Mouse (Mus musculus): Measurements from ENCODE around the gene Pam.

Pam gene

DNA sequence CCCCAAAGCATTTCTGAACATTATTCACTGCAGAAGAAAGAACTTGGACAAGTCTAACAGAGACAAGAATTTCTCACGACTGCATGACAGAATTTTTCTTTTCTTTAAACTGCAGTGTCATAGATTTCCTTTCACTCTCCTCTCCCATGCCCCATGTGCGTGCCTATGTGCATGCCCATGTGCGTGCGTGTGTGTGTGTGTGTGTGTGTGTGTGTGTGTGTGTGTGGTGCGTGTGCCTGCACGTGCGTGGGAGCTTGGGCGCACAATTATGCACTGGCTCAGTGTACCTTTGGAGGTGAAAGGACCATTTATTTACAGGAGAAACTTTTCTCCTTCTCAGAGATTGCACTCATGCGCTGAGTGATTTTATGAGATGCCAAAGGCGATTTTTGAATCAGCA is 179.7 kb downstream of the Pam start:
- no peak for DNase-seq (ENCODE audit: low spot score in 2 of 2)

DNA sequence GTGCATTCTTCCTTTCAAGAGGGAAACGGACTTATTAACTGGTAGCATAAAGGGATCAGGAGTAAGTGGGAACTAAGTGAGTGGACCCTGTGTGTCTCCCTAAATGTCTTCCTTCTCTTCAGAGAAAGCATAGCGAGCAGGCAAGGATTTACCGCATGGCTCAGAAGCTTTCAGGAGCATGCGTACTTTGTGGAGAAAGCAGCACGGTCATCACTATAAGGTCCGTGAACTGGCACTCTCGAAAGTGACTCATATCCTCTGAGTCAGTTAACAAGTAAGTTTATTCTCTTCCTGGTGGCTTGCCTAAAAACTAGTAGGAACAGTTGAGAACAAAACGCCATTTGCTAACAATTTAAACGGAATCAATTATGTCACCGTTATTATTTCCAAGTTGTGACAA is 184.6 kb downstream of the Pam start:
- no peak for DNase-seq (ENCODE audit: low spot score in 2 of 2)

DNA sequence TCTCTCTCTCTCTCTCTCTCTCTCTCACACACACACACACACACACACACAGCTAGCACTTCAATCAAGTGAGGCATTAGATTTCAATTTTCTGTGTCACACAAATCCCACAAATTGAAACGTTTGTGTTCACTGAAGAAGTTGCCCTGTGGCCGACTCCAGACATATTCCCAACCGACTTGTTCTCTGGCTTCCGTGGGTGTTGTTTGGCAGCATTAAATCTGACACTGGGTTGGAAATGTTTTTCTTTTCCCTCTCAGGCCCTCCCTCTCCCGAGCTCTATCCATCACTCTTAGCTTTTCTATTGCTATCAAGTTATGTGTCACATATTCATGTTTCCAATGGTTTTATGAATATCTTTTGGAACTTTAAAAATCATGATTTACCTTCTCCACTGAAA is 185.9 kb downstream of the Pam start:
- DNase-seq (ENCODE audit: low spot score in 2 of 2) = no peak

DNA sequence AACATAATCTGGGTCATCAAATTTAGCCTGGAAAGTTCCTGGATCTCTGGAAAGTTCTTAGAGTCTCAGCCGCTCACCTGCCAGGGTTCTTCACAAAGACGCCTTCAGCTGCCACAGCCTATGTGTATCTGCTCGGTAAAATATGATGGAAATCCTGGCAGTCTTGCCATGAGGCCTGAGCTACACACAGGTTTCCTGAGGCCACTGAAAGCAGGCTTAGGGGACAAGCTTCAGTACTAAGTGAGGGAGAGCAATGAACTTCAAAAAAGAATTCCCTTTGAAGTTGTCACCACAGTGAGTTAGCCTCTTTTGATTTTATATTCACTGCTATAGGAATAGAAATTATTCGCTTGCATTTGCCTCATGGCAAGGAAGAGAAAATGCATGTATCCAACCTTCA is 186.7 kb downstream of the Pam start:
- no peak for DNase-seq (ENCODE audit: low spot score in 2 of 2)

DNA sequence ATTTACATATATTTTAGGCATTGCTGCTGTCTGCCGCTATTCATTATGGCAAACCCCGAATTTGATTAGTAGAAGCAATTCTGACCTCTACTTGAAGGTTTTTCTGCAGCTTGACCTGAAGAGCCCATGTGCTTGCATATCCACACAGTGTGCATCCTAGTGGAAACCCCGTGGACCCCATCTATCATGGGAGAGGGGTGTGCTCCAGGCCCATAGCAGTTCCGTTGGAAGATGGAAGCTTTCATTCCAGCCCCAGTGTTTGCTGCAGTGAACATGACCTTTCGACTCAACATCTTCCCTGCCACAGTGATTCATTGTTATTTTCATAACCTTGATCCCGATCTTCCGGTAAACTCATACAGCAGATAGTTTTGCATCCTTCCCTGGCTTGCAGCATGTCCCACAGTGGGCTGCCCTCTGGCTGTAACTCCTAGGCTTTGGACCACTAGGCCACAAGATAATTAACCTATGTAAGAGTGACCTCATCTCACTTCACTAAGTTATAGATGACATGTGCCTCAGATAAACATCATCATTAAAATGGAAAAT is 191.5 kb downstream of the Pam start:
- no peak for DNase-seq (ENCODE audit: low spot score in 2 of 2)

DNA sequence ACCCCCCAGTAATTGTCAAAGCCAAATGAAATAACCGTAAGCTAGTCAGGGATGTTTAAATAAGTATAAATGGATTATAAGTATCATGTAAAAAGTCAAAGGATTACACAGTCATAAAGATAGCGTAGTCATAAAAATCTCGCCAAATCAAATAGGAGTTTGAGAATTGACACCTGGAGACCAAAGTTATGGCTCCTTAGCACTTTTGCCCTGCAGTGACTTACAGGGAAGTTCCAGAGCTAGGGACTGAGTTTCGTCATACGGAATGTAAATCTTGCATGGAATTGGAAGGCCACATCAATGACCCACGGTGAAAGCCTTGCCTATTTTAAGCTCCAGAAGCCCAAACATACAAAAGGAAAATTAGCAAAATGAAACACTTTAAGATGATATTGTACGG is 192.6 kb downstream of the Pam start:
- DNase-seq (ENCODE audit: low spot score in 2 of 2) = no peak

DNA sequence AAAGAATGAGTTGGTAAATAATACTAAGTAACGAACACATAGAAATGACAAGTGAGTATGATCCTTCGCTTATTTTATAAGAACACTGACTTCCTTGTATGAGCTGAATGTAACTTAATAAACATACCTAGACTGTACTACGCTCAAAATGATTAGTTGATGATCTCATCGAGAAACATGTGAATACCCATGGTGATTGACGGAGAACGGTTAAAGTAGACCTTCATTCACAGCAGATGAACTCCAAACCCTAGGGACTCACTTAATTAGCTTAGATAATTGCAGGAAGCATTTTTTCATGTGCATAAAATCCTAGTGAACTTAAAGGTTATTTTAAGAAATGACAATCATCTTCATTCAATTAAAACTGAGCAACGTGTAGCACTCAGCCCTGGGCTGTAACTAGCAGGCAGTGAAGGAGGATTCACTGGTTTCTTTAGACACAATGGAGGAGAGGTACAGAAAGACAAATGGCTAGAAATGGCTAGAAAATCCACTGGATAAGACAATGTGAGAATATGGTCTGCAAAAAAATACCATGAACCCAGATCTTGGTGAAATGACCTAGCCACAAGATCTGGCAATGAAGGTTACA is 194.8 kb downstream of the Pam start:
- DNase-seq (ENCODE audit: low spot score in 2 of 2) = no peak

DNA sequence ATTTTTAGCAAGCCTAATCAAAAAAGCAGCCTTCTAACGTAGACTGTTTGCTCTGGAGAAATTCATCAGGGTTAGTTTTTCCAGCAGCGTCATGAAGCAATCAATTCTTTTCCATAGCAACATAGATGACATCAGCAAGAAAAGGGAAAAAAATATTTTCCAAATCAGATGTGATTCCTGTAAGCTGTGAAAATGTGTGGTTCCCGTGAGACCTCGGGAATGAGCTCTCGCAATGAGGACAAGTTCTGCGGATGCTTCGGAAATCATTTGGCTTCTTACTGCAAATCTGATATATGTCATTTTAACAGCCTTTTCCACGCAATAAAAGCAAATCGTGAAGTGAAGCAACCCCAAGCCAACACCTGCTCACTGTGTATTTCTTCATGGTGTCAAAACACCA is 207.9 kb downstream of the Pam start:
- DNase-seq (ENCODE audit: low spot score in 2 of 2) = no peak

DNA sequence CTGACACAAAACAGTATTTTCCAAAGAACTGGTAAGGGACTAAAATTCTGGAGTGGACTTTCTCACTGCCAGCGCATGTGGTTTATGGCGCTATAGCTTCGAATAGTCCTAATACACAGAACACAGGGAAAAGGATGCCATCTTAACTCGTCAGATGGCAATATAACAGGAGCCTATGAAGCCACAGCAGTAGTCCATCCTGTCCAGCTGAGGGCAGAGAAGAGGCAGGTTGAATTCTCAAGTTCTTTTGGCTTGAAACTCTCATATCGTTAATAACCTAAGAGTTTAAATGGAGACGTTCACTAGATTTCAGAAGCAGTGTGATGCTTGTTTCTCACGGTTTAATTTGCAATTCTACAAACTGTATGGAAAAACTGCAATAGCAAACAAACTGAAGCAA is 211.9 kb downstream of the Pam start:
- peak in 1 of 2 experiments; percentile 7 for DNase-seq (ENCODE audit: low spot score in 2 of 2)

DNA sequence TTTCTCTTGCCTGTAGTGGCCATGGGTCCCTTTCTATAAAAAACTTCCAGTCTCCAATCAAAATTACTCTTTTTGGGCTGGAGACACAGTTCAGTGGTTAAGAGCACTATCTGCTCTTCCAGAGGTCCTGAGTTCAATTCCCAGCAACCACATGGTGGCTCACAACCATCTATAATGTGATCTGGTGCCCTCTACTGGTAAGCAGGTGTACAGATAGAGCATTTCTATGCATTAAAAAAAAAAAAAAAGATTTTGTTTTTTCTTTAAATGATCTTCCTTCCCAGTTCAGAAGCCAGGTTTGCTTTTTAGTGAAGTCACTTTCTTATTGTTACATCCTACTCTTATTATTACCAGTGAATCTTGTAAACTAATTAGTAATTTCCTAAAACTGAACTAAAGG is 218.4 kb downstream of the Pam start:
- DNase-seq (ENCODE audit: low spot score in 2 of 2) = no peak

DNA sequence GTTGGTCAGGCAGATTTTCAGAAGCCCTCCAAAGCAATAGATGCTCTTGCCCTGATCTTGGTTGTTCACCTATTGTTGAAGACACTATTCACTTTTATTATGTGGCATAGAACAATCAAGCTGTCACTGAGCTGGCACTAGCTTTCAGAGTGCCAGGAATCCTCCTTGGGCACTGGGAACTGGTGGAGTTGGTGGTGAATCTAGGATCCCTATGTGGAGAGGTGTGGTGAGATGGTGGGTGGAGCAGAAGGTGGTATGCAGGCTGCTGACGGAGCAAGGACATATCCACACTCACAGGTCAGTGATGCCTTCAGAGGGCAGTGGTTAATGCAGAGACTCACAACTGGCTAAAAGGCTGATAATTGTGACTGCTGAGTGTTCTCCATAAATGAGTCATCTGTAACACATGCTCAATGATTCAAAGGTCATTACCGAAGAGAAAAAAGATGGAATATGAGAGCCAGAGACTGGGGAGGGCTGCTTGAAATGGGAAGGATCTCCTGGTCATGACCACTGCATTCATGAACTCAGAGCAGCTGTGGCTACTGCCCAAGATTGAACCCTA is 221.9 kb downstream of the Pam start:
- DNase-seq (ENCODE audit: low spot score in 2 of 2) = no peak

DNA sequence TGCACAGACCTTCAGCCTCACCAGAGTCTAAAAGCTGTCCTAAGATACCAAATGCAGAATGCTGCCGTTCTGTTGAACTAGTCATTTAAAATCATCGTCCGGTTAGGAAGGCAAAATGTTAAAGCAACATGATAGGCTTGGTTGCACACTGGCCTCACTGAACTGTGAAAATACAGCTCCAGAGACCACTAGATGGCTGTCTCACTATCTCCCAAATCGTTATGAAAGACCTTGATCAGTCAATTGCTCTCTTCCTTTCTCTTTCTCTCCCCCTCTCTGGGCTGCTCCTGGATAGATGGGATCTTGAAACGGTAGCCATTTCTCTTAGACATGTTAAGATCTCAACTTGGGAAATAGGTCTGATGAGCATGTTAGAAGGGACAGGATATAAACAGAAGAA is 223.0 kb downstream of the Pam start:
- no peak for DNase-seq (ENCODE audit: low spot score in 2 of 2)

DNA sequence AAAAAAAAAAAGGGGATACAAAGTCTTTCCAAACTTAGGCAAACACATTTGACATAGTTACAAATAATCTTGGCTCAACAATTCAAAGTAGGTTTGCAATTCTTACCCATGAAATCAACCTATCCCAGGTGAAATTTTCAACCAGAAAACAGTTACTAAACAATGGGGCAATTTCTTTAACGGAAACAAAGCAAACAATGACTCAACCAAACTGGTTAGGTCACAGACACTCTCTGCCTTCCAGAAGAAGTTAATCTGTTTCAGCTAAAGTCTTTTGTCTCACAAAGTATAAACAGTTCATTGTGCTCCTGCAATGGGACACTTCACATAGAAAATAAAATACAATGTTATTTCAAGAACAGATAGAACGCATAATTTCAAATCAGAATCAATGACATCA is 223.4 kb downstream of the Pam start:
- DNase-seq (ENCODE audit: low spot score in 2 of 2) = no peak

DNA sequence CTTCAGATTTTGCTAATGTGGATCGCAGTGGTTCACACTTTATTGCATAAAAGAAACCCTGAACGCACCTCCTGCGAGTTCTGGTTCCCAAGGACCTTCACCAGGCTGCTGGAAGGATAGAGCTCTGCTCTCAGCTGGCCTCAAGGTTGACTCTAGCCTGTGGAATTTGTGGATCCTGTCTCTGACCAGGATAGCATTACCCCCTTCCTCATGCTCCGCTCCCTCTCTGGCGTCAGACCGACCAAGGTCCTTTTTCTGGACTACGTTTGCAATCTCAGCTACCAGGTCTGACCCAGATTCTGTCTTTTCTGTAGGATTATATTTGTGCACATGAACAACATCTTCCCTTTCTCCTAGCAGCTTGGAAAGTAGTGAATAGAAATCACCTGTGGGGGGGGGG is 231.3 kb downstream of the Pam start:
- DNase-seq (ENCODE audit: low spot score in 2 of 2) = no peak

DNA sequence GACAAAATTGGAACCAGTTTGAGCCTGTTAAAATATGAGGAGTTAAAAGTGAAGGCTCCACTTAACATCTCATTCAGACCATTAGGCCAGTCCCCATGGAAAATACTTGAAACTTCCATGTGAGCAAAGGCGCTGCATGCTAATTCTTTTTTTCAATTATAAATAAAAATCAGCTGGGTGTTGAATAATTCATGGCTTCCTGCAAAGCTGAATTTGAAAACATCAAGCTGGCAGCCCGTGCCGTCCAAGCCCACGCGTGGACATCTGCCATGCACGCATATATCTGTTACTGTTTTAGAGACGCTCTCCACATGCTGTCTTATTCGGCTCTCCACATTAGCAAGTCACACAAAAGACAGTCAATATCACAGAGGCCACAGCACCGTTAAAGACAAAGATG is 232.3 kb downstream of the Pam start:
- DNase-seq (ENCODE audit: low spot score in 2 of 2) = peak; percentile 90 to 95

DNA sequence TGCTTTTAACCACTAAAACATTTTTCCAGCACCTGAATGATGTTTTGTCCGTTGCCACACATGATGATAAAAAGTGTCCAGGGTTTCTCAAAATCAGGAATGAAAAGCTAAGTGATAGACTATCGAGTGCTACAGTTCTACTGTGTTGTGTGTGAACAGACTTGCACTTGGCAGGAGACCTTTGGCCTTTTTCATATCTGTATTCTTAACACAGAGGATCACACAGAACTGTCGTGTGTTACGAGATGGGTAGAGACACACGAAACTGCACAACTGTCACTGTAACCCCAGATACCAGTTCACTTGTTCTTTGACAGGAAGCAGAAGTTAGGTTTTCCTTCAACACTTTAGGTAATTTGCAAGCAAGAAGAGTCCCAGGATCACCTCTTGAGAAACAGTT is 232.7 kb downstream of the Pam start:
- DNase-seq (ENCODE audit: low spot score in 2 of 2) = no peak

DNA sequence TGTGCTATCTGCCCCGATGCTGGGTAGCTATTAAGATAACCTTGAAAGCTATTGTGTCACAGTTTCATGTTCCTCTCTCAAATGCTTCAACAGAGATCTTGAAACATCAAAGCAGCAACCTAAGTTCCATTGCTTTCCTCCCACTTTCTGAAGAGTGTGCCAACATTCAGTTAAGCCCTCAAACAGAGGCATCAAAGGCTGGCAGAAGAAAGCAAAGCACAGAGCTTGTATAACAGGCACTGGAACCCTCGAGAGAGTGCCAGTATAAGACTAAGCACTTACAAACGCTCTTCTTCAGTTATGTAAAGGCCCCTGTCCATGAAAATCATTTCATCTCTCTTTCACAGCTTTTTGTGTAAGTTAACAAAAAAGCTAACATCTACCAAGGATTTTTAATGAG is 241.2 kb downstream of the Pam start:
- no peak for DNase-seq (ENCODE audit: low spot score in 2 of 2)

DNA sequence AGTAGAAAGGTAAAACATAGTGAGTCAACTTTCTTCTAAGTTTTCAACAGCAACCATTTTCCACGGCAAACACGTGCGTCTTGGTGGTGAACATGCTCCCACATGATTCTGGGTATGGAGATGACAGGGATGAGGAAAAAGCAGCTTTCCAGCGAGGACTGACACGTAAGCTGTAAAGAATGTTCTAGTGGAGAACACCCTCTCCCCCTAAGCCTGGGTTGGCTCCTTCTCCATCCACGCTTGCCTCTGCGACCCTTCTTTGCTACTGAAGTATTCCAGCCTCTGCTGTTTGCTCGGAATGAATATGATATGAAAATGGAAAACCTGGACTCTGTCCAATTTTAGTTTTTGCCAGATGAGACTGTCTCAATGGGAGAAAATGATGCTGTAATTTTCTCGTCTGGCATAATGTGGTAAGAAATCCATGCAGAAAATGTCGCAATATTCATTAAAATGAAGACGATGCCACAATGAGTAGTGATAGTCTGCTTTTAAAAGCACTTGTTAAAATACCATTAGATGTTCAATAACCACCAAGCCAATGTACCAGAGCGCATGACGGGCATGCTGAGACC is 243.8 kb downstream of the Pam start:
- DNase-seq (ENCODE audit: low spot score in 2 of 2) = no peak

DNA sequence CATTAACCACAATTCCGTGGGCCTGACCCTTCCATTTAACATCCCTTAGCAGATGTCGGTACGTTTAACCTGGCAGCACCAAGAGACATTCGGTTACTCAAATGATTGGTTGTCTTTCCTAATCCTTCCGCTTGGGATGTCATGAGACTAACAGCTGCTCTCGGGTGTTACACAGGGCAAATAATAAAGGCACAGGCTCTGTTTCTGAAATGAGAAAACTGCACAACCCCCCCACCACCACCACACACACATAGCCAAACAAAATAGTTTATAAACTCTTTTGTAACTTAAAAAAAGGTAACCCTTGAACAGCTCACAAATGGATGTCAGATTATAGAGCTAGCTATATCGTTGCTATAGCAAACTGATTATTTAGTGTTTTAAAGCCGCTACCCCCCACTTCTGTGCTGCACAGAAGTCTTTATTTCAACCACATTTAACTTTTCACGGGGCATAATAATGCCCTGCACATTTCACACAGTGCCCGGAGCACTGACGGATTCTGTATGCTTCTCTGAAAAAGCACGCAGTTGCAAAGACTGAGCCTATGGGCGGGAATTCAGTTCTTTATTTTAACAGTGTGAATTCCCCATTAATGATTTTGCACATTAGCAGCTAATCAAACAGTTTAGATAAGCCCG is 246.7 kb downstream of the Pam start:
- DNase-seq (ENCODE audit: low spot score in 2 of 2) = no peak

DNA sequence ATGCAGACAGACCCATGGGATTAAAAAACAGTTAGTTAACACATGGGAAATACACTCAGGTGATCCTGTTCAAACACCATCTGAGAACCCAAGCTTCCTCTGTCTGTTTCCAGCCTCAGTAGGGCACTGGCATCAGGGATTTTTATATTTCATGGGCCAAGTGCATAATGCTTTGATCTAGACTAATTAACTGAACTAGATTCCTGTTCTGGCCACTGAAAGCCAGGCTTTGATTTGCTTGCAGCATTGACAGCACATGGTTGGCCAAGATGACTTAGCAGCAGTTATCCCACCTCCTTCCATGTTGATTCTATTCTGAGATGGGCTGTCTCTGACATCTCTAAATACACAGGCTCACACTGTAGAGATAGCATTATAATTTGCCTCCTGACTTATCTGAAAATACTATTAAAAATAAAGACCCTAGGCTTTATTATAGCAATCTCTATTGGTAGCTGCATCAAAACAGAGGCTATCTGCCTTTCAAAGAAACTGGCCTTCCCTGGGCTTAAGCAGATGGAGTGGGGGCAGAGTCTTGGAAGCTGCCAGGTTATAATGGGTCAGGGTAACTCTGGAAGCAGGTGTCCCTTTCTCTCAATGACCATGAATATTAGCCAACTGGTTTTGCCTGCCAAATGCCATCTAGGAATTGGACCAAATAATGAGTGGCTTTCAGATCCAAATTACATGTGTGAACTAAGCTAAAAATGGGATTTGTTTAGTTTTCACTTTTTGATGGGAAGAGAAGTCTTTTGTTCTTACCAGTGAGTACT is 252.0 kb downstream of the Pam start:
- DNase-seq (ENCODE audit: low spot score in 2 of 2) = peak; percentile 31 to 59

DNA sequence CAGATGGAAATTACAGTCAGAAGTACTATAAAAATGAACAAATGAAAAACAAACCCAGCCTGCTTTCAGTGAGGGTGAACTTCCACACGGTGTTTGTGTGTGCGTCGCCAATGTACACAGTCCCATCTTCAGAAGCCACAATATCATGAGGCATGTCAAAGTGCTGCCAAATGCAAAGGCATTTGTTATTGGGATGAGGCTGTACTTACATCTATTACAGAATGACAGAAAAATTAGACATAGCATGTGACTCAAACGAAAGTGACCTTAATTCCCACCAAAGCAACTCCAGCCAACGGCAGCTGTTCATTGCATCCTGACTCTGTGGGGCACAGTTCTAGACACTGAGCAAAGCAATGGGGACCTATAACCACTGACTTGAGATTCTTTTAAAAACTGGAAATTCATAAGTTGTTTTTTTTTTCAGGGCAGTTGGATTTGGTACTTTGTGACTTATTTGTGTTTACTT is 261.1 kb downstream of the Pam start:
- DNase-seq (ENCODE audit: low spot score in 2 of 2) = no peak
